Mouse (Mus musculus) G1E (cell line): ENCODE results near the gene Gtf2ird1. TPM values are rescaled to one million over a fixed set of nuclear protein-coding genes. Genes with fewer than 3 reads are reported as not detected.
"Not testable (repeated sequence)": the region's sequence is repeated elsewhere in the genome, so short reads cannot be mapped to it uniquely, and the experiment has no call there.

Source experiments
- ATAC-seq: 2 replicates; pipeline ENCODE4 v1.8.0; 2016; ENCODE audit warnings: mild to moderate bottlenecking; ENCODE audit not compliant: insufficient number of reproducible peaks, poor library complexity, low FRiP score, severe bottlenecking; ENCODE audit errors: extremely low read depth
- DNase-seq: peaks from one replicate; pipeline ENCODE4 v3.0.0; 2012; ENCODE audit warnings: low spot score
- H3K27me3 ChIP-seq: 2 replicates; pipeline ENCODE4 v1.6.1; 2012; ENCODE audit warnings: mild to moderate bottlenecking, low read length, inconsistent platforms; ENCODE audit not compliant: insufficient read depth
- H3K36me3 ChIP-seq: replicated peaks from 2 replicates; pipeline ENCODE3; 2012; ENCODE audit warnings: mild to moderate bottlenecking, inconsistent platforms
- H3K4me1 ChIP-seq: 2 replicates; pipeline ENCODE4 v1.6.1; 2012; ENCODE audit warnings: low read depth, low read length, inconsistent platforms, mixed read lengths; ENCODE audit not compliant: insufficient read depth
- H3K4me3 ChIP-seq: 2 replicates; pipeline ENCODE4 v1.5.1; 2012; ENCODE audit warnings: low read depth, mild to moderate bottlenecking, inconsistent platforms, low read length, moderate library complexity, mixed read lengths
- H3K9me3 ChIP-seq: replicated peaks from 2 replicates; pipeline ENCODE4 v1.6.1; 2012; ENCODE audit warnings: inconsistent platforms
- CTCF ChIP-seq: IDR thresholded peaks from 2 replicates; pipeline ENCODE4 v1.5.1; 2012; ENCODE audit warnings: low read depth, low read length, inconsistent platforms, mixed read lengths
- GATA1 ChIP-seq: IDR thresholded peaks from 2 replicates; pipeline ENCODE4 v1.6.1; 2012; ENCODE audit warnings: borderline replicate concordance, low read length, inconsistent platforms, mixed read lengths
- GATA2 ChIP-seq: IDR thresholded peaks from 2 replicates; pipeline ENCODE4 v1.6.1; 2012; ENCODE audit warnings: low read depth, low read length, inconsistent platforms, borderline replicate concordance
- POLR2AphosphoS5 ChIP-seq: IDR thresholded peaks from 2 replicates; pipeline ENCODE4 v1.6.1; 2012; ENCODE audit warnings: low read depth, low read length, inconsistent platforms; ENCODE audit not compliant: insufficient replicate concordance
- TAL1 ChIP-seq: conservative IDR thresholded peaks from 2 replicates; pipeline ENCODE4 v1.6.1; 2012; ENCODE audit warnings: low read depth, low read length, inconsistent platforms, mixed read lengths
- polyA plus RNA-seq: library from polyadenylated mRNA; stranded (reverse); fragments of >175 nt; gene quantifications from 2 replicates; pipeline ENCODE4 v1.2.3, GENCODE M21; 2012
- total RNA-seq, 2 experiments: library from RNA; stranded (forward) in 1 of 2; stranded (reverse) in 1 of 2; fragments of 200-1000 nt in 1 of 2; fragments of >200 nt in 1 of 2; fragmentation: Nextera tagmentation in 1 of 2; gene quantifications; 2 replicates each; pipeline ENCODE4 v1.2.3; 2014 to 2017

Gene Gtf2ird1
- total and polyA plus RNA-seq, 3 experiments, result 1.5 to 2.2 TPM; not detected in 1

DNA sequence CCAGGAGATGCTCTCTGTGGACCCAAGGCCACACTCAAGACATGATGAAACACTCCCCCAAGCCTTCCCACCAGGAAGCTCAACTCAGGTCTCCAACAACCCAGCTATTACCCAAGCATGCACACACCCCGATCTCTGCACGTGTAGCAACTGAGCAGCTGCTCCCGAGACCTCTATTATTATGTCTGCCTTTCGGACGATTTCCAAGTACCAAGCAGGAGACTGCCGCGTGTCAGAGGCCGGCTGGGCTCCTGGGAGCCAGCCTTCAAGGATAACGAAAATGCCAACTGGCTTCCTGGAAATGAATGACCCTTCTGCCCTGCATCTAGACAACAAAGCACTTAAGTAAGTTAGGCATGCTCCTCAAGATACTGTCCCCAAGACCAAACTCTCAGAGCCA is 2.1 kb downstream of the Gtf2ird1 start:
- Histone ChIP-seq H3K4me3 (no peak overlapping the region), H3K27me3 (peaks cover 6% of the 10 kb centered on the region; the same call in 1 of the 2 replicates), H3K9me3 (no peaks in the 10 kb centered on the region), H3K36me3 (no peaks in the 10 kb centered on the region), H3K4me1 (no peaks in the 10 kb centered on the region)
- no peak for TF ChIP-seq CTCF
- no peak for TF ChIP-seq TAL1
- TF ChIP-seq GATA2, result no peak
- TF ChIP-seq GATA1, result no peak
- no peak for TF ChIP-seq POLR2AphosphoS5
- DNase-seq (no peak), ATAC-seq (no peak)

DNA sequence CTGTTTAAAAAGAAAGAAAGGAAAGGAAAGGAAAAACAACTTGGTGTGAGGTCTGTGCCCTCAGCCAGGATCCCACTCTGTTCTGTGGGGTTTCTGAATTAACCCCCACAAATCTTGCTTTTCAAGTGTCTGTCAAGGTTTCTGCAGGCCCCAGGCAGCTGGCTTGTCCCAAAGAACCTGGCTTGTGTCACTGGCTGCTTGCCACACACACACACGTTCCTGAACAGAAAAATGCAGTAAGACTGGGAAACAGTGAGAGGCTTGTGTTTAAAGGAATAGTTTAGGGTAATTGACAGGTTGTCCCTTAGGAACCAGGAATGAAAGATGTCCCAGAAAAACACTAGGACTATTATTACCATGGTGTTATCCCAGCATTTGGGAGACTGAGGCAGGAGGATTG is 2.9 kb downstream of the Gtf2ird1 start:
- no peak for ATAC-seq
- no peak overlapping the region for H3K4me3 ChIP-seq
- H3K9me3 ChIP-seq, result no peaks in the 10 kb centered on the region

GRCm38 (mm10) chr5:134446755-134447154 is 9.8 kb downstream of the Gtf2ird1 start:
- H3K4me3 ChIP-seq, DNase-seq, H3K36me3 ChIP-seq, H3K4me1 ChIP-seq, H3K9me3 ChIP-seq, H3K27me3 ChIP-seq, ATAC-seq: not testable (repeated sequence)

More for the DNA sequence above, 2.9 kb downstream of the Gtf2ird1 start:
- no peak for DNase-seq
- Histone ChIP-seq H3K27me3 (peaks cover 6% of the 10 kb centered on the region; the same call in 1 of the 2 replicates), H3K4me1 (no peaks in the 10 kb centered on the region), H3K36me3 (no peaks in the 10 kb centered on the region)
- TF ChIP-seq GATA1, result no peak
- no peak for TF ChIP-seq TAL1
- TF ChIP-seq GATA2, result no peak
- no peak for TF ChIP-seq CTCF
- TF ChIP-seq POLR2AphosphoS5, result no peak

DNA sequence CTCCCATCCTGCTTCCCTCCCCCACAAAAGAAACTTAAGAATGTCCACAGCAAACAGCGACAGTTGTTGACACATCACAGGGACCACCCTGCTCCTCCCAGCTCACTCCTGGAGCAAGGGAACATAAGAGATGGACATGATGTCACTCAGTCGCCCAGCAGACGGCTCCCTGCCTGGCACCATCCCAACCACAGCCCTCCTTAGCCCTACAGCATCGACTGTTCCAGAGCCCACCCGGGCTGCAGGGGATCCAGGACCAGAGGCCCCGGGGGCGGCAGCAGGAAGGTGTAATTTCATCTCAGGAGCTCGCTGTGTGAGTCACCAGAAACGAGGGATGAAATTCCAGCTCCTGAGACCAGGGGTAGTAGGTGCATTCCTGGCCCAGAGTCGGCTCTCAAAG is 10.6 kb downstream of the Gtf2ird1 start:
- TF ChIP-seq GATA2 (no peak), CTCF (no peak), POLR2AphosphoS5 (no peak), GATA1 (no peak), TAL1 (no peak)
- DNase-seq, result no peak
- Histone ChIP-seq H3K4me3 (no peak overlapping the region), H3K36me3 (no peaks in the 10 kb centered on the region), H3K4me1 (no peaks in the 10 kb centered on the region), H3K27me3 (no peaks in the 10 kb centered on the region; the same call in 1 of the 2 replicates), H3K9me3 (no peaks in the 10 kb centered on the region)
- no peak for ATAC-seq

GRCm38 (mm10) chr5:134445208-134445831 is 11.2 kb downstream of the Gtf2ird1 start:
- Histone ChIP-seq H3K4me1 (no peaks in the 10 kb centered on the region), H3K9me3 (no peaks in the 10 kb centered on the region), H3K4me3 (no peak overlapping the region), H3K36me3 (no peaks in the 10 kb centered on the region), H3K27me3 (no peaks in the 10 kb centered on the region; the same call in 1 of the 2 replicates)
- no peak for TF ChIP-seq GATA1
- TF ChIP-seq CTCF, result no peak
- TF ChIP-seq TAL1, result no peak
- no peak for TF ChIP-seq POLR2AphosphoS5
- no peak for TF ChIP-seq GATA2
- no peak for DNase-seq
- ATAC-seq, result no peak

DNA sequence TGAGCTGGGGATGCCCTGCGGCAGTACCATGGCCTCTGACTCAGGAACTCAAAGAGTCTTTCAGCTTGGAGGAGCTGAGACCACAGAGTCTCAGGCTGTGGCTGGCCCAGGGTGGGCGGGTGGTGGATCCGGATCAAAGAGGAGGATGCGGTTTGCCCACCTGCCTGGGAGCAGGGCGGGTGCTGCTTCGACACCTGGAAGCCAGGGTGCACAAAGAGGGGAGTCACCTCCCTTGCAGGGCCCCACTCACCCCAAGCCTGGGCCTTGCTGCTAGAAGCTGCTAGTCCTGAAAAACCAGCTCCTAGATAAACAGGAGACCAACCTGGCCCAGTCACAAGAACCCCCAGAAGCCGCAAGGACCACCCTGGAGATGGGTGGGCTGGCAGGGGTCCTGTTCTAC is 12.0 kb downstream of the Gtf2ird1 start:
- no peak for DNase-seq
- no peaks in the 10 kb centered on the region for H3K9me3 ChIP-seq
- TF ChIP-seq GATA1 (no peak), POLR2AphosphoS5 (no peak)
- no peak for ATAC-seq
- H3K4me1 ChIP-seq, result no peaks in the 10 kb centered on the region
- H3K27me3 ChIP-seq, result no peaks in the 10 kb centered on the region; the same call in 1 of the 2 replicates
- no peak overlapping the region for H3K4me3 ChIP-seq
- no peaks in the 10 kb centered on the region for H3K36me3 ChIP-seq

- DNase-seq (no peak), ATAC-seq (no peak)
- H3K36me3 ChIP-seq, result no peaks in the 10 kb centered on the region
- H3K4me1 ChIP-seq, result no peaks in the 10 kb centered on the region
- no peak for TF ChIP-seq POLR2AphosphoS5
- TF ChIP-seq GATA1, result no peak
- TF ChIP-seq TAL1, result no peak
- TF ChIP-seq CTCF, result no peak
- TF ChIP-seq GATA2, result no peak
- H3K9me3 ChIP-seq, result no peaks in the 10 kb centered on the region
- no peak overlapping the region for H3K4me3 ChIP-seq
- H3K27me3 ChIP-seq, result no peaks in the 10 kb centered on the region; the same call in 1 of the 2 replicates
These were observed 14.4 kb downstream of the Gtf2ird1 start for GRCm38 (mm10) chr5:134442066-134442465.
